ENCODE assay signal across 8 mouse cellular contexts in the genomic region with DNA sequence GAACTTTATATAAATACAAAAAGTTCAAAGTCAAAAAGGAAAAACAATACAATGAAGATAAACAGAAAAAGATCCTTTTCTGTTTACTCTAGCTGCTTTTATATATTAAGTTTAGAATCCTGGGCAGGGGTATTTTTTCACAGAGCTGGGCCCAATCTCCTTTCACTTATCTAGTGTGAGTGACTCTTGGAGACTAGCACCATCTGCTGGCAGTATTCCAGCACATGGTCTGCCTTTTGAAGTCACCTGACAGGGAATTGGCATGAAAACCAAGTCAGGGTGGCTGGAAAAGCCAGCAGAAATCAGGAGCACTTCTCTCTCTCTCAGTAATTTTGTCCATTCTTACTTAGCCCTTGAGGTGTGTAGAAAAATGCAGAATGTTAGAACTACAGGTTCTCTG. TPM values are rescaled to one million over a fixed set of nuclear protein-coding genes. Genes with fewer than 3 reads are reported as not detected.
A peak's percentile ranks its signal among the peaks of the same experiment; 100 is the strongest.
DNase-seq lines count a peak whose midpoint lies in the region; ATAC-seq lines count a peak whose summit lies in the region.

No protein-coding gene starts in this region.

- no peaks in the 10 kb centered on the region for H3K4me1 ChIP-seq in intestine, embryonic 15.5 days (replicated peaks)
- H3K4me1 ChIP-seq in midbrain, embryonic 13.5 days (replicated peaks): no peaks in the 10 kb centered on the region

- no peak overlapping the region for H3K9ac ChIP-seq in intestine, embryonic 15.5 days
- H3K9ac ChIP-seq in midbrain, embryonic 13.5 days (replicated peaks): no peak overlapping the region

- peak; percentile 79 for DNase-seq in embryo, embryonic 10 days (ENCODE audit: low spot score)
- DNase-seq in embryo, embryonic 9.5 days (ENCODE audit: extremely low spot score): no peak
- DNase-seq in urinary bladder, postnatal 14 days (ENCODE audit: low spot score): peak; percentile 8
- no peak for DNase-seq in urinary bladder, postnatal 25 days (ENCODE audit: low spot score)
- no peak for DNase-seq in spleen, postnatal 36 days (ENCODE audit: low spot score in 2 of 2)
- no peak for DNase-seq in yolk sac, embryonic 10.5 days (ENCODE audit: low spot score)

- H3K27ac ChIP-seq in intestine, embryonic 15.5 days: no peak overlapping the region
- H3K27ac ChIP-seq in midbrain, embryonic 13.5 days: no peak overlapping the region

- 0 out of 2 replicates have a peak, but pooled peaks have one; percentile 53 for ATAC-seq in intestine, embryonic 15.5 days
- ATAC-seq in midbrain, embryonic 13.5 days: peak; percentile 69; the same call in 1 of the 2 replicates

- H3K4me2 ChIP-seq in intestine, embryonic 15.5 days (replicated peaks): no peak overlapping the region
- H3K4me2 ChIP-seq in midbrain, embryonic 13.5 days (replicated peaks): no peak overlapping the region

- no peak overlapping the region for H3K4me3 ChIP-seq in intestine, embryonic 15.5 days (replicated peaks)
- no peak overlapping the region for H3K4me3 ChIP-seq in midbrain, embryonic 13.5 days (replicated peaks)

- H3K9me3 ChIP-seq in intestine, embryonic 15.5 days: no peaks in the 10 kb centered on the region
- H3K9me3 ChIP-seq in midbrain, embryonic 13.5 days: no peaks in the 10 kb centered on the region

- 0 out of 2 replicates have a peak, but pooled peaks cover 9% of the 10 kb centered on the region for H3K36me3 ChIP-seq in intestine, embryonic 15.5 days
- peaks cover 32% of the 10 kb centered on the region for H3K36me3 ChIP-seq in midbrain, embryonic 13.5 days

- no peaks in the 10 kb centered on the region for H3K27me3 ChIP-seq in intestine, embryonic 15.5 days (replicated peaks)
- H3K27me3 ChIP-seq in midbrain, embryonic 13.5 days: no peaks in the 10 kb centered on the region

RNA-seq across cellular contexts. Expression of a gene that starts 16.2 kb away (rescaled TPM):
- 10.6 and 12.6 TPM in 2 replicates for polyA plus RNA-seq in intestine, embryonic 15.5 days (2015; fragmentation: Nextera tagmentation; extraction: Ambion mirVana)
- 8.7 and 9.8 TPM in 2 replicates for polyA plus RNA-seq in midbrain, embryonic 13.5 days (2015; fragmentation: Nextera tagmentation; extraction: Ambion mirVana)

RNA-seq across cellular contexts. Expression of a gene that starts 16.3 kb away (rescaled TPM):
- 6.5 and 8.6 TPM in 2 replicates for polyA plus RNA-seq in intestine, embryonic 15.5 days (2015; fragmentation: Nextera tagmentation; extraction: Ambion mirVana)
- 17.3 and 19.4 TPM in 2 replicates for polyA plus RNA-seq in midbrain, embryonic 13.5 days (2015; fragmentation: Nextera tagmentation; extraction: Ambion mirVana)

Comparison
In these comparisons a context has a peak if more than half of its experiments do, and no peak if none do; other contexts are left out.
1. DNase-seq: peak in embryo, embryonic 10 days (single experiment) and urinary bladder, postnatal 14 days (single experiment); none in embryo, embryonic 9.5 days (single experiment), urinary bladder, postnatal 25 days (single experiment), spleen, postnatal 36 days (0 of 2) and yolk sac, embryonic 10.5 days (single experiment).